Mouse (Mus musculus) testis, postnatal 10 days (tissue): ENCODE measurements around the gene Cdc34b.
A peak's percentile ranks its signal among the peaks of the same experiment; 100 is the strongest.

Source experiments
- DNase-seq: peaks from one replicate; pipeline ENCODE4 v3.0.0; 2021; ENCODE audit warnings: low spot score

The Cdc34b gene

DNA sequence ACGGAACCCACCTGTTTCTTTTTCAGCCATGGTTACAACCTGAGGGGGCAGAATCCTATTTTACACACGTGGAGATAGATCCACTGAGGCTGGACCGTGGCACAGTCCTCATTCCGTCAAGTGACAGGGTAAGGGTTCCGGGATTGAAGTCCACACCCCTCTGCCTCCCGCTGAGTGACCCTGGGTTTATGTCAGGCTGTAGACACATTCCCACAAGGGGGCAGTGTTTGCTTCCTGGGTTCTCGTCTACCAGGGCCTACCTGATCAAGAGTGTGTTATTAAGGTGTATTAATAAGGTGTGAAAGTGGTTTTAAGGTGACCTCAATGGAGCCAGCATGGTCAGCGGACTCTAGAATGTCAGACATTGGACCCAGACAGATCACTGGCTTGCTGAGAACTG lies 8.8 kb upstream of the Cdc34b start:
- DNase-seq, result peak; percentile 65

- DNase-seq, result no peak
These were observed 5.8 kb upstream of the Cdc34b start for GRCm38 (mm10) chr11:94735746-94736145.

GRCm38 (mm10) chr11:94752946-94753713 lies 11.5 kb downstream of the Cdc34b start:
- DNase-seq, result no peak

DNA sequence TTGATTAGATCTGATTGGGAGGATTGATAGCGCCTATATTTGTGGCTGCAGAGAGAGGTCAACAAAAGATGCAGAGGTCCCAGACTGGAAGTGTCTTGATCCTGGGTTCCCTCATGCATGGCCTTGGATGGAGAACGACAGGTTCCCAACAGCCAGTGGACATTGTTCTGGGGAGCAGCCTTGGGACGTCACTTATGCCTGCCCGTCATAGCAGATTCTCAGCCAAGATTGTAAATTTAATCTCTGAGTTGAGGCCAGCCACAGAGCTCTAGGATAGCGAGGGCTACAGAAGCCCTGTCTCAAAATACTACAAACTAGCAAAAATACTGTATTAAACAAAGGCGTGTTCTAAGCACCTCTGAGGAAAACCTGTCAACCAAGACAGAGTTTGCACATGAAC lies 18.3 kb downstream of the Cdc34b start:
- no peak for DNase-seq

DNA sequence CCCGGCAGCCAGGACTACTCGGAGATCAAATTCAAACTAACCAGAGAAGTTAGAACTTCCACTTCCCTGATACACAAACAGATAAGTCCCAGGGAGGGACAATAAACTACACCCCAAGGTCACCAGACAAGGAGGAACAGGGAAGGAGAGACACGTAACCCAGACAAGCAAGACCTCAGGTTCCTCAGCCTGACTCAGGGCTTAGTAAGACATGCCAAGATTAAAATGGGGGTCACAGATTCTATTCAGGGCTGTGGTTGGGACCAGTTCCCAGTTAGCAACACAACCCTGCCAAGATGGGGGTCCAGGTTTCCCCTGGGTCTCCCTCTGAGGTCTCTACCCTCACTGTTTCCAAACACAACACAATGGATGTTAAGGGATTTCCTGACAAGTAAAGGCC lies 18.8 kb downstream of the Cdc34b start:
- no peak for DNase-seq

DNA sequence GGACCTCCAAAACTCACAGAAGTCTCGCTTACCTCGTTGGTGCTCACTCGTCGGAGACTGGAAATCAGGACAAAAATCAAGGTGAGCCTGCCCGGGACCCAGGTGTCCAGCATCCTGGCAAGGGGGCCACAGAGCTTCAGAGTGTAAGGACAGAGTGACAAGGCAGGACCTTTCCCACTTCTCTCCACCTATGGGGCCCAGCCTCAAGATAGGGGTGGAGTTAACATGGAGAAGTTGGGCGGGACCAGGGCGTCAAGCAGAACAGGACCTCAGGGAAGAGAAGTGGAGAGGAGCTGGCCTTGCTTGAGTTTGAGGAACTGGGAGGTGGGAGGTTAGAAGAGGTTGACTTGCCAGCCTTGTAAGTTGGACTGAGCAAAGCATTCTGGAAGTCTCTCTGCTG lies 19.2 kb downstream of the Cdc34b start:
- no peak for DNase-seq

GRCm38 (mm10) chr11:94762281-94762680 lies 20.7 kb downstream of the Cdc34b start:
- no peak for DNase-seq

DNA sequence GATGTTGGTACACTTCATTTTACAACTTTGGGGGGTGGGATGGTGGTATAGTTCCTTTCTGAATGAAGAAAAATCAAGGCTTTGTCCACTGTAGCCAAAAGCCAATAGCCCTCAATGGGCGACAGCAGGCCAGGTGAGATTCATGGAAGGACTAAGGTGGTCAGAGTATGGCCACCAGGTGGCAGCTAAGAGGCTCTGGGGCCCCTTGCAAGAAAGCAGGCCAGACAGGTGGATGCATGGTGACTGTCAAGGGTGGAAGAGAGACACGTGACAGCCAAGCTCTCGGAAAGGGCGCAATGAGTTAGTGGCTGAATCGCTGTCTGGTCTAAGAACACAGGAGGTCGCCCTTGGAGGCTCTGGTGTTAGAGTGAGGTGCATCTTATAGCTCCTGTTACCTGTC lies 21.2 kb downstream of the Cdc34b start:
- DNase-seq, result peak; percentile 45

- no peak for DNase-seq
These were observed 25.7 kb downstream of the Cdc34b start for GRCm38 (mm10) chr11:94767241-94767640.

DNA sequence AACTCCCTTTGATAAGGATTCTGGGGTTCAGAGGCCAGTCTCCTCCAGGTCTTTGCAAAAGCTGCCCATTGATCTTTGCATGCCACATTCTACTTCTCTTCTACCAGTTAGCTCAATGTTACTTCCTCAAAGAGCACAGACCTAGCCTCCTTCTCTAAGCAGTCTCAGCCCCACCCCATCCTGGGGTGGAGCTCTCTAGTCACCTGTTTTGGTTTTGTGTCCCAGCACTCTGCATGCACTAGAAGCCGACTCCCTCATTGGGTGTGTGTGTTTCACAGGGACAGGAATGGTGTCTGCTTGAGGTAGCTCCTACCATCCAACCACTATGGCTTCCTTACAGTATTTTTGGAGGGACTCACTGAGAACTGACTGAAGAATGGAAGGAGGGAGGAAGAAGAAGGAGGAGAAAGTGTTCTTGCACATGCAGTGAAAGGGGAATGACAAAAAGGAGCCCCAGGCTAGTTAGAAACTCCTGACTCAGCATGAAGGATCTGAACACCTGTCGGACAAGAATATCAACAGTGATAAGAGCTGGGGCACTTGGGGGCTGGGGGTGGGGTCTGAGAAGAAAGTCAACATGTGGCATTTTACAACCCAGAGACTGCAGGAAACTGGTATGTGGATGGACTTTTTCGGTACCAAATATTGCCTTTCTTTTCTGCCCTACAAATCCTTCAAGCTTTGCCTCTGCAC lies 30.9 kb downstream of the Cdc34b start:
- no peak for DNase-seq

GRCm38 (mm10) chr11:94773851-94774250 lies 32.3 kb downstream of the Cdc34b start:
- no peak for DNase-seq

GRCm38 (mm10) chr11:94774887-94775497 lies 33.4 kb downstream of the Cdc34b start:
- no peak for DNase-seq

GRCm38 (mm10) chr11:94782603-94783002 lies 41.0 kb downstream of the Cdc34b start, which contains the start of gene Tmem92:
Gene Tmem92 (minus strand): TSS chr11:94782703.
- no peak for DNase-seq

- peak; percentile 85 for DNase-seq
These were observed 43.7 kb downstream of the Cdc34b start for GRCm38 (mm10) chr11:94785247-94785646.

GRCm38 (mm10) chr11:94791700-94792099 lies 50.1 kb downstream of the Cdc34b start:
- no peak for DNase-seq
